Mouse (Mus musculus): Measurements from ENCODE around the gene Osgepl1. TPM values are rescaled to one million over a fixed set of nuclear protein-coding genes. Genes with fewer than 3 reads are reported as not detected.

Gene Osgepl1
- total RNA-seq, 2 experiments from 2014 or later = 15.2 to 17.2 TPM

Other genes with a start within 250 kb of the Osgepl1 start
- gene 1700019A02Rik, start 126.0 kb upstream of the Osgepl1 start, total RNA-seq (2021) = not detected
- gene Pms1, start 16.6 kb upstream of the Osgepl1 start, total RNA-seq (2021) = 10 to 100 TPM; 10.1 to 13.8 TPM
- 10 to 100 TPM; 12.1 to 13.3 TPM for gene Ormdl1, start 16.5 kb upstream of the Osgepl1 start, total RNA-seq (2021)
- gene Gm28778, start 16.5 kb upstream of the Osgepl1 start, total RNA-seq (2021) = not detected
- not detected for gene Asdurf, start 39.0 kb downstream of the Osgepl1 start, total RNA-seq (2021)
- gene Gm28551, start 39.0 kb downstream of the Osgepl1 start, total RNA-seq (2021) = under 1 TPM; 0.34 to 0.54 TPM
- gene Asnsd1, start 39.1 kb downstream of the Osgepl1 start, total RNA-seq (2021) = 10 to 100 TPM; 38.7 to 40.7 TPM